Mouse (Mus musculus) stomach, embryonic 16.5 days (tissue): ENCODE measurements around the gene Prss8. TPM values are rescaled to one million over a fixed set of nuclear protein-coding genes. Genes with fewer than 3 reads are reported as not detected.
"Not testable (repeated sequence)": the region's sequence is repeated elsewhere in the genome, so short reads cannot be mapped to it uniquely, and the experiment has no call there.

Experiments
- ATAC-seq: fragments of 200-750 bp; cut with Nextera tagmentation; 2 replicates; pipeline ENCODE4 v1.8.0; 2017; ENCODE audit warnings: moderate number of reproducible peaks, moderate TSS enrichment; ENCODE audit not compliant: insufficient read depth, low FRiP score
- H3K27ac ChIP-seq: fragments of 300-500 bp; sonication (generic); 2 replicates; pipeline ENCODE4 v1.5.1; 2014; ENCODE audit warnings: low read length
- H3K27me3 ChIP-seq: fragments of 300-500 bp; sonication (generic); 2 replicates; pipeline ENCODE4 v1.6.1; 2014; ENCODE audit warnings: low read length, control low read depth, mixed read lengths; ENCODE audit not compliant: control insufficient read depth, insufficient read depth
- H3K36me3 ChIP-seq: fragments of 300-500 bp; sonication (generic); 2 replicates; pipeline ENCODE4 v1.6.1; 2014; ENCODE audit warnings: low read length; ENCODE audit not compliant: control insufficient read depth, insufficient read depth
- H3K4me1 ChIP-seq: fragments of 300-500 bp; sonication (generic); 2 replicates; pipeline ENCODE4 v1.6.1; 2014; ENCODE audit warnings: low read length, control low read depth, mixed read lengths; ENCODE audit not compliant: control insufficient read depth, insufficient read depth
- H3K4me2 ChIP-seq: fragments of 300-500 bp; sonication (generic); 2 replicates; pipeline ENCODE4 v1.6.1; 2014; ENCODE audit warnings: low read depth, low read length, mixed read lengths
- H3K4me3 ChIP-seq: fragments of 300-500 bp; sonication (generic); replicated peaks from 2 replicates; pipeline ENCODE4 v1.5.1; 2014; ENCODE audit warnings: mild to moderate bottlenecking, low read length
- H3K9ac ChIP-seq: fragments of 300-500 bp; sonication (generic); 2 replicates; pipeline ENCODE4 v1.6.1; 2014; ENCODE audit warnings: low read length
- H3K9me3 ChIP-seq: fragments of 300-500 bp; sonication (generic); replicated peaks from 2 replicates; pipeline ENCODE4 v1.6.1; 2016; ENCODE audit warnings: low read length, control low read depth; ENCODE audit not compliant: control insufficient read depth
- WGBS: fragments of 180-500 bp; shearing (Covaris S2); extraction: QIAGEN DNeasy Blood & Tissue Kit; methylation state at CpG from one replicate; pipeline ENCODE4 v1.1.7; 2014; 5-methylcytosine and 5-hydroxymethylcytosine counted together
- polyA plus RNA-seq: library from polyadenylated mRNA; unstranded; fragments of >200 nt; fragmentation: Nextera tagmentation; extraction: Ambion mirVana; gene quantifications from 2 replicates; pipeline ENCODE4 v1.2.1, GENCODE M21; 2015

Prss8 gene
- polyA plus RNA-seq, 1 experiment from 2014 or later = 63.8 TPM

GRCm38 (mm10) chr7:127946470-127947023 is 16.6 kb upstream of the Prss8 start, which contains the start of gene Prss36:
Gene Prss36, minus strand, starts transcription at chr7:127946725.
- ATAC-seq = peak; percentile 90
- H3K9me3 ChIP-seq = no peaks in the 10 kb centered on the region
- H3K4me2 ChIP-seq = no peak within 1 kb of the TSS
- no peaks in the 10 kb centered on the region for H3K36me3 ChIP-seq
- H3K27me3 ChIP-seq = peaks cover 7% of the 10 kb centered on the region
- WGBS = 61% methylated on average over 6 of the region's 6 CpGs
- H3K4me1 ChIP-seq = no peaks in the 10 kb centered on the region
- H3K27ac ChIP-seq = peak within 1 kb of the TSS; percentile 3; the same call in 1 of the 2 replicates
- no peak within 1 kb of the TSS for H3K4me3 ChIP-seq
- no peak within 1 kb of the TSS for H3K9ac ChIP-seq

- Histone ChIP-seq H3K4me2 (no peak overlapping the region), H3K4me1 (no peaks in the 10 kb centered on the region), H3K9me3 (no peaks in the 10 kb centered on the region), H3K27me3 (peaks cover 7% of the 10 kb centered on the region), H3K4me3 (0 out of 2 replicates have a peak overlapping the region, but pooled peaks have one; percentile 5), H3K27ac (no peak overlapping the region), H3K36me3 (no peaks in the 10 kb centered on the region), H3K9ac (no peak overlapping the region; the same call in 1 of the 2 replicates)
- 7% methylated on average over 23 of the region's 23 CpGs for WGBS
- peak; percentile 52 for ATAC-seq
Measured at GRCm38 (mm10) chr7:127944614-127945013, 14.7 kb upstream of the Prss8 start.

- not testable (repeated sequence) for H3K27me3 ChIP-seq, H3K4me3 ChIP-seq, ATAC-seq, H3K4me2 ChIP-seq, H3K27ac ChIP-seq, H3K9me3 ChIP-seq, H3K9ac ChIP-seq, H3K36me3 ChIP-seq, H3K4me1 ChIP-seq
- WGBS = 40% methylated on average over 2 of the region's 2 CpGs
Measured at GRCm38 (mm10) chr7:127942097-127942496, 12.2 kb upstream of the Prss8 start.

GRCm38 (mm10) chr7:127936216-127936884 is 6.4 kb upstream of the Prss8 start:
- H3K4me1 ChIP-seq = peaks cover 31% of the 10 kb centered on the region
- H3K4me2 ChIP-seq = peak overlapping the region; percentile 69
- H3K27ac ChIP-seq = peak overlapping the region; percentile 73; the same call in 1 of the 2 replicates
- 54% methylated on average over 18 of the region's 18 CpGs for WGBS
- ATAC-seq = no peak
- peak overlapping the region; percentile 78 for H3K9ac ChIP-seq
- no peaks in the 10 kb centered on the region for H3K36me3 ChIP-seq
- no peaks in the 10 kb centered on the region for H3K27me3 ChIP-seq
- H3K4me3 ChIP-seq = peak overlapping the region; percentile 70
- H3K9me3 ChIP-seq = no peaks in the 10 kb centered on the region

GRCm38 (mm10) chr7:127935748-127936159 is 5.8 kb upstream of the Prss8 start:
- no peaks in the 10 kb centered on the region for H3K36me3 ChIP-seq
- peak overlapping the region; percentile 78 for H3K9ac ChIP-seq
- H3K4me2 ChIP-seq = peak overlapping the region; percentile 69
- peaks cover 35% of the 10 kb centered on the region for H3K4me1 ChIP-seq
- no peaks in the 10 kb centered on the region for H3K27me3 ChIP-seq
- peak; percentile 17; the same call in 1 of the 2 replicates for ATAC-seq
- H3K27ac ChIP-seq = peak overlapping the region; percentile 73
- under 1% methylated on average over 38 of the region's 38 CpGs for WGBS
- peak overlapping the region; percentile 70 for H3K4me3 ChIP-seq
- no peaks in the 10 kb centered on the region for H3K9me3 ChIP-seq

GRCm38 (mm10) chr7:127935028-127935722 is 5.3 kb upstream of the Prss8 start:
- H3K27me3 ChIP-seq = no peaks in the 10 kb centered on the region
- no peaks in the 10 kb centered on the region for H3K9me3 ChIP-seq
- H3K9ac ChIP-seq = peak overlapping the region; percentile 78
- peak; percentile 91 for ATAC-seq
- H3K4me3 ChIP-seq = peak overlapping the region; percentile 70
- WGBS = 6% methylated on average over 32 of the region's 32 CpGs
- no peaks in the 10 kb centered on the region for H3K36me3 ChIP-seq
- H3K27ac ChIP-seq = peak overlapping the region; percentile 73
- H3K4me1 ChIP-seq = peaks cover 35% of the 10 kb centered on the region
- peak overlapping the region; percentile 69 for H3K4me2 ChIP-seq

GRCm38 (mm10) chr7:127934075-127934474 is 4.2 kb upstream of the Prss8 start:
- Histone ChIP-seq H3K4me3 (no peak overlapping the region), H3K9me3 (no peaks in the 10 kb centered on the region), H3K27ac (0 out of 2 replicates have a peak overlapping the region, but pooled peaks have one; percentile 11), H3K9ac (peak overlapping the region; percentile 49), H3K4me2 (no peak overlapping the region), H3K36me3 (no peaks in the 10 kb centered on the region), H3K4me1 (peaks cover 35% of the 10 kb centered on the region), H3K27me3 (no peaks in the 10 kb centered on the region)
- ATAC-seq = no peak
- WGBS = 82% methylated on average over 5 of the region's 5 CpGs

- H3K27ac ChIP-seq = peak overlapping the region; percentile 89
- H3K27me3 ChIP-seq = no peaks in the 10 kb centered on the region
- WGBS = 27% methylated on average over 13 of the region's 13 CpGs
- ATAC-seq = no peak
- no peaks in the 10 kb centered on the region for H3K36me3 ChIP-seq
- no peaks in the 10 kb centered on the region for H3K9me3 ChIP-seq
- H3K4me3 ChIP-seq = no peak overlapping the region
- H3K4me2 ChIP-seq = peak overlapping the region; percentile 33
- H3K4me1 ChIP-seq = peaks cover 35% of the 10 kb centered on the region
- H3K9ac ChIP-seq = peak overlapping the region; percentile 55
Measured at GRCm38 (mm10) chr7:127932273-127933031, 2.5 kb upstream of the Prss8 start.
